In the genomic region with DNA sequence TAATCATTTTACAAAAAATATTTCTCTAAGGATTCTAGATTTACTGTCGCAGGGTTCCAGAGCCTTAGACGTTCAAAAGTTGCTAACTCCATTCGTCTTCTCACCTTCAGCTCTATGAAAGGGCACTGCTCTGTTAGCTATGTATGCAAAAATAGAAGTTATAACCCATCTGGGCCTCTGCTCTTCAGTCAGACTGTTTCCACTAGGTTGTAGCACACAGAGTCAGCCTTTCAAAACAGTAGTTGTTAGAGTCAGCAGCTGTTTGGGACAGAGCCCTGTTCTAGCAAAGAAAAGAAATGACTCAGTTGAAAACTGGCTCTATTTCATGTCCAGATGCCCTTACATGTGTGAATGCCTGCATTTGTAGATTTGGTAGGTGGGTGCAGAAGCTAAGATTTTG, we compare ENCODE assay signal across 16 mouse cellular contexts.
"Had no signal": no experiment of that assay in that cellular context is flagged by ENCODE, and none has a peak within 500 bp of the region (broad histone marks: within the 10 kb centered on the region; RNA-seq: fewer than 3 reads in every experiment).

No protein-coding gene starts in this region.

- H3K9ac ChIP-seq: liver, embryonic 15.5 days; neural tube, embryonic 12.5 days had no signal

- H3K9me3 ChIP-seq: limb, embryonic 10.5 days; liver, embryonic 15.5 days; midbrain, embryonic 10.5 days; neural tube, embryonic 12.5 days had no signal

- ATAC-seq: lung, postnatal 0 days had no signal

- H3K27ac ChIP-seq: left cerebral cortex, adult 2 months; limb, embryonic 10.5 days; liver, embryonic 15.5 days; midbrain, embryonic 10.5 days; neural tube, embryonic 12.5 days had no signal

- H3K36me3 ChIP-seq: limb, embryonic 10.5 days; liver, embryonic 15.5 days; midbrain, embryonic 10.5 days; neural tube, embryonic 12.5 days had no signal

- H3K4me2 ChIP-seq: liver, embryonic 11.5 days; liver, embryonic 15.5 days; neural tube, embryonic 12.5 days had no signal

- H3K27me3 ChIP-seq: liver, embryonic 15.5 days; neural tube, embryonic 12.5 days had no signal

- H3K4me1 ChIP-seq: limb, embryonic 10.5 days; liver, embryonic 15.5 days; midbrain, embryonic 10.5 days; neural tube, embryonic 12.5 days had no signal

- H3K4me3 ChIP-seq: left cerebral cortex, adult 2 months; limb, embryonic 10.5 days; liver, embryonic 15.5 days; midbrain, embryonic 10.5 days; myocyte; neural tube, embryonic 12.5 days had no signal

- DNase-seq: kidney, postnatal 25 days; lung, adult 2 months; lung, postnatal 36 days; midbrain, embryonic 14.5 days; right cerebral cortex, postnatal 4 days; spleen, adult 18-20 months; thymus, adult 18-20 months; thymus, postnatal 36 days had no signal
